Mouse (Mus musculus): Measurements from ENCODE around the gene Zmynd19.
"Not testable (repeated sequence)": the region's sequence is repeated elsewhere in the genome, so short reads cannot be mapped to it uniquely, and the experiment has no call there.

The Zmynd19 gene

GRCm38 (mm10) chr2:24935057-24935796 is 14.4 kb upstream of the Zmynd19 start, which contains the start of gene Arrdc1:
Gene Arrdc1 (minus strand): TSS chr2:24935252.
- ATAC-seq (ENCODE audit: insufficient number of reproducible peaks, low FRiP score, low TSS enrichment), result peak; percentile 74

GRCm38 (mm10) chr2:24942092-24942491 is 7.5 kb upstream of the Zmynd19 start:
- ATAC-seq (ENCODE audit: insufficient number of reproducible peaks, low FRiP score, low TSS enrichment), result no peak

GRCm38 (mm10) chr2:24944304-24944703 is 5.3 kb upstream of the Zmynd19 start:
- ATAC-seq (ENCODE audit: insufficient number of reproducible peaks, low FRiP score, low TSS enrichment), result not testable (repeated sequence)

- ATAC-seq (ENCODE audit: insufficient number of reproducible peaks, low FRiP score, low TSS enrichment), result no peak
Measured at GRCm38 (mm10) chr2:24950189-24950535, 570 bp downstream of the Zmynd19 start.

GRCm38 (mm10) chr2:24952537-24953055 is 3.0 kb downstream of the Zmynd19 start:
- no peak for ATAC-seq (ENCODE audit: insufficient number of reproducible peaks, low FRiP score, low TSS enrichment)

- ATAC-seq (ENCODE audit: insufficient number of reproducible peaks, low FRiP score, low TSS enrichment), result no peak; the same call in 1 of the 2 replicates
Measured at GRCm38 (mm10) chr2:24960910-24961309, 11.3 kb downstream of the Zmynd19 start.

GRCm38 (mm10) chr2:24962304-24963000 is 12.9 kb downstream of the Zmynd19 start, which contains the start of gene Dph7:
Gene Dph7 (plus strand): TSS chr2:24962400.
- peak; percentile 83 for ATAC-seq (ENCODE audit: insufficient number of reproducible peaks, low FRiP score, low TSS enrichment)

GRCm38 (mm10) chr2:24970386-24970785 is 20.8 kb downstream of the Zmynd19 start:
- ATAC-seq (ENCODE audit: insufficient number of reproducible peaks, low FRiP score, low TSS enrichment), result no peak

- ATAC-seq (ENCODE audit: insufficient number of reproducible peaks, low FRiP score, low TSS enrichment), result not testable (repeated sequence)
Measured at GRCm38 (mm10) chr2:24974452-24974851, 24.9 kb downstream of the Zmynd19 start.

- ATAC-seq (ENCODE audit: insufficient number of reproducible peaks, low FRiP score, low TSS enrichment), result peak; percentile 99
Measured at GRCm38 (mm10) chr2:24974906-24975703, 25.5 kb downstream of the Zmynd19 start, which contains the start of gene Mrpl41. Gene Mrpl41 (minus strand): TSS chr2:24975098.

- ATAC-seq (ENCODE audit: insufficient number of reproducible peaks, low FRiP score, low TSS enrichment), result peak; percentile 31; the same call in 1 of the 2 replicates
Measured at GRCm38 (mm10) chr2:24975704-24976297, 26.2 kb downstream of the Zmynd19 start, which contains the start of gene Pnpla7. Gene Pnpla7 (plus strand): TSS chr2:24976033.

- no peak for ATAC-seq (ENCODE audit: insufficient number of reproducible peaks, low FRiP score, low TSS enrichment)
Measured at GRCm38 (mm10) chr2:24976960-24977359, 27.4 kb downstream of the Zmynd19 start.

GRCm38 (mm10) chr2:24987762-24988161 is 38.2 kb downstream of the Zmynd19 start:
- no peak for ATAC-seq (ENCODE audit: insufficient number of reproducible peaks, low FRiP score, low TSS enrichment)

GRCm38 (mm10) chr2:24995332-24995731 is 45.7 kb downstream of the Zmynd19 start:
- no peak for ATAC-seq (ENCODE audit: insufficient number of reproducible peaks, low FRiP score, low TSS enrichment)

- no peak for ATAC-seq (ENCODE audit: insufficient number of reproducible peaks, low FRiP score, low TSS enrichment)
Measured at GRCm38 (mm10) chr2:24996471-24996870, 46.9 kb downstream of the Zmynd19 start.

GRCm38 (mm10) chr2:25000544-25001235 is 51.1 kb downstream of the Zmynd19 start:
- ATAC-seq (ENCODE audit: insufficient number of reproducible peaks, low FRiP score, low TSS enrichment), result no peak

GRCm38 (mm10) chr2:25003946-25004786 is 54.6 kb downstream of the Zmynd19 start:
- ATAC-seq (ENCODE audit: insufficient number of reproducible peaks, low FRiP score, low TSS enrichment), result no peak

- no peak for ATAC-seq (ENCODE audit: insufficient number of reproducible peaks, low FRiP score, low TSS enrichment)
Measured at GRCm38 (mm10) chr2:25006767-25007166, 57.2 kb downstream of the Zmynd19 start.

GRCm38 (mm10) chr2:25008250-25008649 is 58.7 kb downstream of the Zmynd19 start:
- ATAC-seq (ENCODE audit: insufficient number of reproducible peaks, low FRiP score, low TSS enrichment), result no peak

Data from cerebellum, adult (tissue).